Mouse (Mus musculus) left cerebral cortex, adult 18-20 months (tissue): Measurements from ENCODE around the gene Afg1l. TPM values are rescaled to one million over a fixed set of nuclear protein-coding genes. Genes with fewer than 3 reads are reported as not detected.
A peak's percentile ranks its signal among the peaks of the same experiment; 100 is the strongest.

ENCODE experiments used
- DNase-seq, 2 experiments: peaks; one replicate each; pipeline ENCODE4 v3.0.0; 2021 to 2022; ENCODE audit warnings: low spot score in 2 of 2, mixed read lengths in 1 of 2
- long read RNA-seq, 2 experiments: library from polyadenylated mRNA; stranded (forward); transcript quantifications; one replicate each; pipeline ENCODE4 v2.0.0; 2021
- total RNA-seq, 2 experiments: library from RNA; stranded (reverse); gene quantifications; 2 replicates each; pipeline ENCODE4 v1.2.3; 2021

The Afg1l gene
- total RNA-seq = 10 to 100 TPM; 11.9 to 12.0 TPM
- long read RNA-seq, experiment 1, transcript Afg1l-201 (13 exons, 2,513 nt) = major isoform, 7 of 18 reads
- long read RNA-seq, experiment 1, partial matches to known transcripts = 0 of 18 reads
- long read RNA-seq, experiment 1, other reads (novel, unspliced or antisense) = 11 of 18 reads
- long read RNA-seq, experiment 2, partial matches to known transcripts = 0 of 13 reads
- long read RNA-seq, experiment 2, other reads (novel, unspliced or antisense) = 12 of 13 reads

GRCm38 (mm10) chr10:42478341-42478720 is at the start of gene Afg1l:
Gene Afg1l (minus strand): TSS chr10:42478565.
- DNase-seq = peak; percentile 94 to 95

GRCm38 (mm10) chr10:42525682-42526081 is 47.3 kb upstream of the Afg1l start:
- no peak for DNase-seq

GRCm38 (mm10) chr10:42523556-42524162 is 45.3 kb upstream of the Afg1l start:
- no peak for DNase-seq

GRCm38 (mm10) chr10:42522912-42523311 is 44.5 kb upstream of the Afg1l start:
- DNase-seq = no peak

- DNase-seq = no peak
Observed at GRCm38 (mm10) chr10:42521315-42521981, 43.1 kb upstream of the Afg1l start.

- no peak for DNase-seq
Observed at GRCm38 (mm10) chr10:42518363-42518762, 40.0 kb upstream of the Afg1l start.

GRCm38 (mm10) chr10:42514125-42514524 is 35.8 kb upstream of the Afg1l start:
- no peak for DNase-seq

GRCm38 (mm10) chr10:42511184-42512135 is 33.1 kb upstream of the Afg1l start:
- DNase-seq = no peak

GRCm38 (mm10) chr10:42510141-42510540 is 31.8 kb upstream of the Afg1l start:
- no peak for DNase-seq

- DNase-seq = no peak
Observed at GRCm38 (mm10) chr10:42504096-42504710, 25.8 kb upstream of the Afg1l start.

GRCm38 (mm10) chr10:42502349-42503111 is 24.2 kb upstream of the Afg1l start:
- DNase-seq = peak; percentile 62 to 80

- peak; percentile 92 to 97 for DNase-seq
Observed at GRCm38 (mm10) chr10:42501775-42502348, 23.5 kb upstream of the Afg1l start, which contains the start of gene Snx3. Gene Snx3 (plus strand): TSS chr10:42502030.

- no peak for DNase-seq
Observed at GRCm38 (mm10) chr10:42501161-42501560, 22.8 kb upstream of the Afg1l start.

- DNase-seq = no peak
Observed at GRCm38 (mm10) chr10:42500611-42501010, 22.2 kb upstream of the Afg1l start.

- no peak for DNase-seq
Observed at GRCm38 (mm10) chr10:42493000-42493399, 14.6 kb upstream of the Afg1l start.

GRCm38 (mm10) chr10:42492027-42492771 is 13.8 kb upstream of the Afg1l start:
- no peak for DNase-seq

GRCm38 (mm10) chr10:42491158-42491557 is 12.8 kb upstream of the Afg1l start:
- no peak for DNase-seq

- DNase-seq = no peak
Observed at GRCm38 (mm10) chr10:42488606-42489296, 10.4 kb upstream of the Afg1l start.
